Mouse (Mus musculus) C2C12 (cell line): ENCODE data around the gene Cd70. TPM values are rescaled to one million over a fixed set of nuclear protein-coding genes. Genes with fewer than 3 reads are reported as not detected.

ENCODE experiments used
- H3K27me3 ChIP-seq: one replicate; pipeline ENCODE4 v1.6.1; 2011; ENCODE audit not compliant: control insufficient read depth, insufficient read depth, insufficient read length
- H3K36me3 ChIP-seq: one replicate; pipeline ENCODE4 v1.6.1; 2011; ENCODE audit not compliant: control insufficient read depth, insufficient read depth
- H3K4me3 ChIP-seq: one replicate; pipeline ENCODE4 v1.5.1; 2011; ENCODE audit warnings: mild to moderate bottlenecking, control low read depth; ENCODE audit not compliant: poor library complexity, insufficient read depth, severe bottlenecking
- H3K79me2 ChIP-seq: one replicate; pipeline ENCODE4 v1.6.1; 2011; ENCODE audit not compliant: control insufficient read depth, insufficient read depth
- H3K79me3 ChIP-seq: one replicate; pipeline ENCODE4 v1.6.1; 2011; ENCODE audit warnings: low read depth, control low read depth
- H3ac ChIP-seq: one replicate; pipeline ENCODE3; 2011; ENCODE audit warnings: low read depth; ENCODE audit not compliant: control insufficient read depth, insufficient read length
- CEBPB ChIP-seq: IDR thresholded peaks from one replicate; pipeline ENCODE4 v1.6.1; 2011; ENCODE audit warnings: low read depth, mild to moderate bottlenecking, control low read depth, moderate library complexity
- CTCF ChIP-seq: IDR thresholded peaks from one replicate; pipeline ENCODE4 v1.5.1; 2011; ENCODE audit not compliant: control insufficient read depth, insufficient read depth, insufficient read length
- FOSL1 ChIP-seq: IDR thresholded peaks from one replicate; pipeline ENCODE4 v1.8.0; 2011; ENCODE audit warnings: mild to moderate bottlenecking, low read length; ENCODE audit not compliant: poor library complexity, insufficient read depth, severe bottlenecking
- MAX ChIP-seq: IDR thresholded peaks from one replicate; pipeline ENCODE4 v1.6.1; 2011; ENCODE audit warnings: mild to moderate bottlenecking, control low read depth
- MYOD1 ChIP-seq: IDR thresholded peaks from one replicate; pipeline ENCODE4 v1.6.1; 2011; ENCODE audit warnings: low read depth; ENCODE audit not compliant: control insufficient read depth, insufficient read length
- MYOG ChIP-seq: IDR thresholded peaks from one replicate; pipeline ENCODE4 v1.6.1; 2011; ENCODE audit not compliant: control insufficient read depth, insufficient read length; ENCODE audit errors: extremely low read depth
- USF1 ChIP-seq: IDR thresholded peaks from one replicate; pipeline ENCODE4 v1.6.1; 2011; ENCODE audit warnings: low read depth, mild to moderate bottlenecking, control low read depth, moderate library complexity
- polyA plus RNA-seq: library from polyadenylated mRNA; unstranded; fragments of >200 nt; fragmentation: generic; extraction: Trizol; gene quantifications from one replicate; pipeline ENCODE4 v1.2.1, GENCODE M21; 2012; ENCODE audit warnings: missing spikeins

Cd70 gene
- polyA plus RNA-seq, 1 experiment = not detected

DNA sequence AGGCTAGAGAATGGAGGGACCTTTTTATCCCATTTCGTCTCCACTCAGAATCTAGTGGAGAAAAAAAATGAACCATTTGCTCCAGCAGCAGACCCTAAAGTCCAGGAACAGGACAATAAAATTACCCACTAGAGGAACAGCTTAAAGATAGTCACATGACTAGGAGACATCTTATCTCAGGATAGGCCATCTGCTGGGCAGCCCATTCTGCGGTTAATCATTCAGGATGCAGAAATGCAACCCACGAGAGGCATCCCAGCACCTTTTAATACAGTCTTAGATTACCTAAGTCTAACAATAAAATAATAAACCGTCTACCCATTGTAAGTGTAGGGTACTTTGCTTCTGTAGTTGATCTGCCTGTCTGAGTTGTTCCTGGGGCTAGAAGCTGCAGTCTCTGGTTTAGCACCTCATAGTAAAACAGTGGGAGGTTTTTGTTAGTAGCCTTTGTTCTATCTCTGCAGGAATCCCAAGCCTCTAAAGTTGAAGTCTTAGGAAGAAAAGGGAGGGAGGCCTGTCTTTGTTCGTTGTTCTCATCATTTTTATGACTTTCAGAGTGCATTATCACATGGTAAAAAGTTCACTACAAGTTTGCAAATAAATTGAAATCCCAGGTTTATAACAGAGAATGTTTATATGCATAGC is 21.2 kb upstream of the Cd70 start:
- Histone ChIP-seq H3K79me3 (no peaks in the 10 kb centered on the region), H3ac (no peak overlapping the region), H3K27me3 (peaks cover 3% of the 10 kb centered on the region), H3K4me3 (no peak overlapping the region), H3K36me3 (no peaks in the 10 kb centered on the region), H3K79me2 (no peaks in the 10 kb centered on the region)
- TF ChIP-seq FOSL1 (no peak), MAX (no peak), CTCF (no peak), MYOG (no peak), CEBPB (no peak), MYOD1 (no peak), USF1 (no peak)

DNA sequence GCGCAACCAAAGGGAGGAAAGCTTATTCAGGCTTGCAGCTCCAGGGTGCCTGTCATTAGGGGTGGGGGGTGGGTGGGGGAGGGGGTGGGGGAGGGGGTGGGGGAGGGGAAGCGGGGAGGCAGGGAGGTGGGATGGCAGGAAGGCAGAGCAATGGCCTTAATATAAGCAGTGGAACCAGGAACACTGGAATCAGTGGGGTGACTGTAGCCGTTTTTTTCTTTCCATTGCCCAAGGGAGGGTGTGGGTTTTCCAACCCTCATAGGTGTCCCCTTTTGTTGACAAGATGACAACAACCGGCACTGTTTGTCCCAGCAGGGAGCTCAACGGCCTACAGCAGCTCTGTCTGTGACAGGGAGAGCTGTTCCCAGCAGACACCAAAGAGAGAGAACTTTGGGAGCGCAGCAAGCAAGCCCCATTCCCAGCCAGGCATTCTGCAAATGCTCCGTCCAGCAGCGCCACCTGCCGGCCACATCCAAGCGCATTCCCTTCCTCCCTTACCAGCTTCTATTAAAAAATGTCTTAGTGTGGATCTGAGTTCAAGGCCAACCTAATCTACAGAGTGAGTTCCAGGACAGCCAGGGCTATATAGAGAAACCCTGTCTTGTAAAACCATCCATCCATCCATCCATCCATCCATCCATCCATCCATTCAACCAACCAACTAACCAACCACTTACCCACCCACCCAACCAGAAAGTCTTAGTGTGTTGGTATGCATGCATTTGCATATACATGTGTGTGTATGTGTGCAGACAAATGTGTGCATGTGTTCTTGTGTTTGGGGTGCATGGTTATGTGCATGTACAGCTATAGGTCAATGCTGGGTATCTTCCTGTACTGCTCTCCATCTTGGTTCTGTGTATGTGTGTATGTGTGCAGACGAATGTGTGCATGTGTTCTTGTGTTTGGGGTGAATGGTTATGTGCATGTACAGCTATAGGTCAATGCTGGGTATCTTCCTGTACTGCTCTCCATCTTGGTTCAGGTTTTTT is 17.5 kb upstream of the Cd70 start:
- H3K36me3 ChIP-seq = no peaks in the 10 kb centered on the region
- no peak overlapping the region for H3ac ChIP-seq
- peaks cover 3% of the 10 kb centered on the region for H3K27me3 ChIP-seq
- TF ChIP-seq CEBPB (no peak), MAX (no peak), CTCF (peak; percentile 78)
- no peak overlapping the region for H3K4me3 ChIP-seq
- no peaks in the 10 kb centered on the region for H3K79me3 ChIP-seq
- H3K79me2 ChIP-seq = no peaks in the 10 kb centered on the region

DNA sequence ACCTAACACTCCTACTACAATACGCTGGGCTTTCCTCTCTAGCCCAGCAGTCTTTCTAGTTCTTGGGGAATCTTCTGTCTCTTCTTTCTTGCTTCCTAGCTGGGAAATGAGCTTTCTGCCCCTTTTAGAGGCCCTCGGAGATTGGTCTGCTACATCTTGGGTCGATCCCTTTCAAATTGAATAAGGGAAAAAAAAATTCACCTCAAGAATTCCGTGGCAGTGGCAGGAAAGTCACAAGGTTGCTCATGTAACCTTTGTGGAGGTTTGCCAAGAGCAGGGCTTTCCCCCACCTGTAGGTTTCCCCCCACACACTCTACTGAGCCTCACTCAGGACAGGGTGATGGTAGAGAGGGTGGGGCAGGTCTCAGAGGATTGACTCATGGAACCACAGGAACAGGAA is 4.2 kb upstream of the Cd70 start:
- no peak for TF ChIP-seq USF1
- no peak for TF ChIP-seq FOSL1
- H3K79me3 ChIP-seq = no peaks in the 10 kb centered on the region
- H3K27me3 ChIP-seq = peaks cover 36% of the 10 kb centered on the region
- H3K79me2 ChIP-seq = no peaks in the 10 kb centered on the region
- no peak overlapping the region for H3ac ChIP-seq
- no peaks in the 10 kb centered on the region for H3K36me3 ChIP-seq
- H3K4me3 ChIP-seq = no peak overlapping the region

- Histone ChIP-seq H3K27me3 (peaks cover 43% of the 10 kb centered on the region), H3K4me3 (no peak overlapping the region), H3K36me3 (no peaks in the 10 kb centered on the region), H3K79me3 (no peaks in the 10 kb centered on the region), H3K79me2 (no peaks in the 10 kb centered on the region), H3ac (no peak overlapping the region)
- TF ChIP-seq MAX = no peak
- TF ChIP-seq MYOD1 = no peak
- TF ChIP-seq MYOG = no peak
- no peak for TF ChIP-seq USF1
- TF ChIP-seq FOSL1 = no peak
- no peak for TF ChIP-seq CEBPB
- TF ChIP-seq CTCF = no peak
Measured at GRCm38 (mm10) chr17:57153006-57153405, 3.4 kb upstream of the Cd70 start.

- no peaks in the 10 kb centered on the region for H3K79me3 ChIP-seq
- peaks cover 54% of the 10 kb centered on the region for H3K27me3 ChIP-seq
- H3K4me3 ChIP-seq = no peak overlapping the region
- TF ChIP-seq USF1 = no peak
- no peak for TF ChIP-seq CEBPB
- TF ChIP-seq MYOD1 = no peak
- TF ChIP-seq CTCF = no peak
- no peak for TF ChIP-seq MAX
- no peak for TF ChIP-seq MYOG
- TF ChIP-seq FOSL1 = no peak
- H3K79me2 ChIP-seq = no peaks in the 10 kb centered on the region
- no peaks in the 10 kb centered on the region for H3K36me3 ChIP-seq
- no peak overlapping the region for H3ac ChIP-seq
Measured at GRCm38 (mm10) chr17:57148343-57148742, 1.2 kb downstream of the Cd70 start.

DNA sequence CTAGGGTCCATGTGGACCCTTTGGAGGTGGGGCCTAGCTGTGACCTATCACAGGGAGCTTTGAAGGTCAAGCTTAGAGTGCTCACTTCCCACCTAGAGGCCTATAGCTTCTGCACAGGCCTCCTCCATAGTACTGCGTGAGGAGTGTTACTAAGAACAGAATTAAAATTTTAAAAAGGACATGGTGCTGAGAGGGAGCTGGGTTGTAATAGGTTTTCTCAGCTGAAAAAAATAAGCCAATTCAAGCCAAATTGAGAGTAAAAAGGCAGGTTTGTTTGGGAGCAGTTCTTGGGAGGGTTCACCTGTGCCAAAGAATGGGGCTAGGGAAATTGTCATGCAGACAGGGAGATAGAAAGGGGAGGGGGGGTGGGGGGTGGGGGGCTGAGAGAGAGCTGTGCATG is 4.5 kb downstream of the Cd70 start:
- no peaks in the 10 kb centered on the region for H3K79me2 ChIP-seq
- no peak overlapping the region for H3ac ChIP-seq
- peaks cover 39% of the 10 kb centered on the region for H3K27me3 ChIP-seq
- no peak overlapping the region for H3K4me3 ChIP-seq
- TF ChIP-seq MYOD1 (no peak), CEBPB (no peak), MYOG (no peak), CTCF (no peak), MAX (no peak), FOSL1 (no peak), USF1 (no peak)
- no peaks in the 10 kb centered on the region for H3K36me3 ChIP-seq
- no peaks in the 10 kb centered on the region for H3K79me3 ChIP-seq
